Mouse (Mus musculus) midbrain, embryonic 15.5 days (tissue): ENCODE measurements around the gene Brat1. TPM values are rescaled to one million over a fixed set of nuclear protein-coding genes. Genes with fewer than 3 reads are reported as not detected.

Experiments used
- ATAC-seq: fragments of 200-750 bp; cut with Nextera tagmentation; replicated peaks from 2 replicates; pipeline ENCODE4 v1.8.0; 2017; ENCODE audit warnings: moderate TSS enrichment
- H3K27ac ChIP-seq: fragments of 300-500 bp; sonication (generic); 2 replicates; pipeline ENCODE4 v1.5.1; 2015; ENCODE audit warnings: mild to moderate bottlenecking, inconsistent platforms
- H3K27me3 ChIP-seq: fragments of 300-500 bp; sonication (generic); replicated peaks from 2 replicates; pipeline ENCODE4 v1.6.1; 2015; ENCODE audit warnings: inconsistent platforms
- H3K36me3 ChIP-seq: fragments of 300-500 bp; sonication (generic); replicated peaks from 2 replicates; pipeline ENCODE4 v1.6.1; 2015; ENCODE audit warnings: inconsistent platforms
- H3K4me1 ChIP-seq: fragments of 300-500 bp; sonication (generic); 2 replicates; pipeline ENCODE4 v1.6.1; 2015; ENCODE audit warnings: inconsistent platforms
- H3K4me2 ChIP-seq: fragments of 300-500 bp; sonication (generic); 2 replicates; pipeline ENCODE4 v1.6.1; 2015; ENCODE audit warnings: inconsistent platforms, mild to moderate bottlenecking, moderate library complexity
- H3K4me3 ChIP-seq: fragments of 300-500 bp; sonication (generic); 2 replicates; pipeline ENCODE4 v1.5.1; 2015; ENCODE audit warnings: mild to moderate bottlenecking, inconsistent platforms
- H3K9ac ChIP-seq: fragments of 300-500 bp; sonication (generic); 2 replicates; pipeline ENCODE4 v1.6.1; 2015; ENCODE audit warnings: mild to moderate bottlenecking, inconsistent platforms
- H3K9me3 ChIP-seq: fragments of 300-500 bp; sonication (generic); 2 replicates; pipeline ENCODE4 v1.6.1; 2016; ENCODE audit warnings: inconsistent platforms
- WGBS: fragments of 180-500 bp; shearing (Covaris S2); methylation state at CpG from one replicate; pipeline ENCODE4 v1.1.7; 2015; ENCODE audit warnings: mixed read lengths; 5-methylcytosine and 5-hydroxymethylcytosine counted together
- polyA plus RNA-seq: library from polyadenylated mRNA; unstranded; fragments of >200 nt; fragmentation: Nextera tagmentation; extraction: Ambion mirVana; gene quantifications from 2 replicates; pipeline ENCODE4 v1.2.1, GENCODE M21; 2015

The Brat1 gene
- polyA plus RNA-seq, 1 experiment from 2014 or later = 25.9 TPM

DNA sequence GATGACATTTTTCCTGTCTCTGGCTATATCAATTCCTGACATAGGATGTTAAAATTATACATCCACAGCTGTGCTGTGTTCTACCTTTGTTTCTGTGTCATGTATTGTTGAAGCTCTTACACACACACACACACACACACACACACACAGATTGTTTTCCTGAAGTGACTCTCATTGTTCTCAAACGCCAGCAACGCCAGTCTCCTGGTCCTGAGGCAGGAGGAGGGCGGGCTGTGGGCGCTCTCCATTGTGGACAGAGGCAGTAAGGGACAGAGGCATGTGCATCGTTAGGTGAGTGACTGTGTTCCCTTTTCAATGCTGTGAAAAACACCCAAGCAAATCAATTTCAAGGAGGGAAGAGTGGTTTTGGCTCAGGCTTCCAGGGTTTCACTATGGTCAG is 48.4 kb downstream of the Brat1 start:
- H3K9me3 ChIP-seq = no peaks in the 10 kb centered on the region
- H3K4me3 ChIP-seq = no peak overlapping the region
- H3K4me2 ChIP-seq = no peak overlapping the region
- no peak overlapping the region for H3K27ac ChIP-seq
- H3K36me3 ChIP-seq = no peaks in the 10 kb centered on the region
- peaks cover 9% of the 10 kb centered on the region for H3K4me1 ChIP-seq
- H3K9ac ChIP-seq = no peak overlapping the region
- H3K27me3 ChIP-seq = no peaks in the 10 kb centered on the region
- ATAC-seq = no peak
- WGBS = 55% methylated on average over 5 of the region's 5 CpGs

DNA sequence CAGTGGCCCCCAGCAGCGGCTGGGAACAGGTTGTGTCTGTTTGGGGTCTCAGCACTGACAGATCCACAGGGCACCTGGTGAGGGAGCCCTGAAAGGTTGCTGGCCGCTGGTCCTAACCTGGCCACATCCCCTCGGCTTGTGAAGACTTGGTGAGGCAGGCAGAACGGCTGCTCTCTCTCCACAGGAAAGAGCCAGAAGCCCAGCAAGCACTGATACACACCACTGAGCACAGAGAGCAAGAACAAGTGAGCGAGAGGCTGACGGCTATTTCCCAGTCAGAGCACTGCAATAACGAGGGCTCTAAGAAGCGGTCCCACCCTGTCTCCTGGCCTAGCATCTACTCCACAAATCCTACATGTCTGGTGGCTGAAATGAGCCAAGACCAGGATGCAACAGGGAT is 54.1 kb downstream of the Brat1 start:
- Histone ChIP-seq H3K27ac (no peak overlapping the region), H3K9ac (no peak overlapping the region), H3K9me3 (no peaks in the 10 kb centered on the region), H3K4me2 (no peak overlapping the region), H3K36me3 (peaks cover 24% of the 10 kb centered on the region), H3K27me3 (no peaks in the 10 kb centered on the region), H3K4me3 (no peak overlapping the region), H3K4me1 (no peaks in the 10 kb centered on the region)
- WGBS = 67% methylated on average over 8 of the region's 8 CpGs
- ATAC-seq = no peak

DNA sequence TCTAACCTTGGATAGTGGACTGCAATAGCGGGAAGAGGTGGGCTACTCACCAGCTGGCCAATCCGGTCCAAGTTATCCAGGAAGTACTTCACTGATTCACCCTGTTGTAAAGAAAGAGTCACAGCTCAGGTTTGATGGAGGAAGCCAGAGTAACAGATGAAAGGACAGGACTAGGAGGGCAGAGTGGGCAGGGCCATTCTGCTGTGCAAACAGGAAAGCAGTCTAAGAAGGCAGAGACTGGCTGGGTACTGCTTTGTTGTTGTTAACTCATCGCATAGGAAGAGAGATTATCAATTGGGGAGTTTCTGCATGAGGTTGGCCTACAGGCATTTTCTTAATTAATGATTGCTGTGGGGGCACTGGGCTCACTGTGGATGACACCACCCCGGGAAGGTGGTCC is 57.7 kb downstream of the Brat1 start:
- no peaks in the 10 kb centered on the region for H3K27me3 ChIP-seq
- no peak overlapping the region for H3K27ac ChIP-seq
- H3K4me1 ChIP-seq = peaks cover 1% of the 10 kb centered on the region
- H3K9ac ChIP-seq = no peak overlapping the region
- H3K4me2 ChIP-seq = no peak overlapping the region
- no peaks in the 10 kb centered on the region for H3K9me3 ChIP-seq
- H3K4me3 ChIP-seq = no peak overlapping the region
- peaks cover 24% of the 10 kb centered on the region for H3K36me3 ChIP-seq
- 87% methylated on average over 4 of the region's 4 CpGs for WGBS
- no peak for ATAC-seq

DNA sequence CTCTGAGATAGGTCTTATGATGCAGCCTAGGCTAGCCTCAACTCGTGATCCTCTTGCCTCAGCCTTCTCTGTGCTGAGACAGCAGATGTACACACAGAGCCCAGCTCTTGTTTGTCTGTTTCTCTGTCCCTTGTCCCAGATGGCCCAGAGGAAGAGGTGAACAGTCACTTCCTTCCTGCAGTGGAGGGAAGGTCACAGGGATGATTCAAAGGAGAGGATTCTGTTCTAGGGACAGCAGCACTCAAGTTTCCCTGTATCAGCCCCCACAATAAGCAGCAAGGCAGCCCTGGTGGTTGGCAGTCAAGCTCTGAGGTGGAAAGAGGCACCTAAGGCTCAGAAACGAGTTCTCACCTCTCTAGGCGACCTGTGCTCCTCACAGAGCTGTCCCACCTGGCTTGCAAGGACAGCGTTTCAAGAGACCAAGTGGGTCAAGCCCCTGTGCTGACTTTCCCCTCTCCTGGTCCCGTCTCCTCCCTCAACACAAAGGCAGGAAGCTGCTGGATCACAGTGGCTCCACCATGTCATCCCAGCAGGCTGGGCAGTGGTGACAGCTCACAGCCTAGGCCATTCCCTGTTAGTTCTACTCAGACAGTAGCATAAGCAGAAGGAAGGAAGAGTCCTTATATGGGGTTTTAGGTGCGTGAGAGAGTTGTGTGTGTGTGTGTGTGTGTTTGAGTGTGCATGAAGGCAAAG is 60.3 kb downstream of the Brat1 start:
- WGBS = 85% methylated on average over 6 of the region's 6 CpGs
- no peak for ATAC-seq
- Histone ChIP-seq H3K9ac (no peak overlapping the region), H3K4me3 (no peak overlapping the region), H3K27ac (0 out of 2 replicates have a peak overlapping the region, but pooled peaks have one; percentile 25), H3K27me3 (no peaks in the 10 kb centered on the region), H3K4me2 (no peak overlapping the region), H3K4me1 (peaks cover 19% of the 10 kb centered on the region), H3K36me3 (peaks cover 10% of the 10 kb centered on the region), H3K9me3 (no peaks in the 10 kb centered on the region)

DNA sequence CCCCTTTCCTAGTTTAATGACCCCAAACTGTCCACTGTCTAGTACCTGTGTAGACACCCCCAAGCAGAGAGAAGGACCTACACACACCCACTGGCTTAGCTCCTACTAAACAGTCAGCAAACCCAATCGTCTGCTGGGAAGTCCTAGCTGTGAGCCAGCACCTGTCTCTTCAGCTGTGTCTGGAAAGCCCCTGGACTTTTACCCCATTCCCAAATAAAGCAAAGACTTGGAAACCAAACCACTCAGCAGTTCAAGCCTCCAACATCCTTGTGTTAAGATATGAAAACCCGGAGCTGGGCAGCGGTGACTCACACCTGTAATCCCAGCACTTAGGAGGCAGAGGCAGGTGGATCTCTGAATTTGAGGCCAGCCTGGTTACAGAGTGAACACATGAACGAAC is 61.8 kb downstream of the Brat1 start:
- H3K4me1 ChIP-seq = peaks cover 22% of the 10 kb centered on the region
- H3K9me3 ChIP-seq = no peaks in the 10 kb centered on the region
- WGBS = 93% methylated on average over 4 of the region's 4 CpGs
- H3K27ac ChIP-seq = no peak overlapping the region
- H3K4me3 ChIP-seq = no peak overlapping the region
- ATAC-seq = no peak
- H3K4me2 ChIP-seq = no peak overlapping the region
- H3K27me3 ChIP-seq = no peaks in the 10 kb centered on the region
- no peak overlapping the region for H3K9ac ChIP-seq
- no peaks in the 10 kb centered on the region for H3K36me3 ChIP-seq

DNA sequence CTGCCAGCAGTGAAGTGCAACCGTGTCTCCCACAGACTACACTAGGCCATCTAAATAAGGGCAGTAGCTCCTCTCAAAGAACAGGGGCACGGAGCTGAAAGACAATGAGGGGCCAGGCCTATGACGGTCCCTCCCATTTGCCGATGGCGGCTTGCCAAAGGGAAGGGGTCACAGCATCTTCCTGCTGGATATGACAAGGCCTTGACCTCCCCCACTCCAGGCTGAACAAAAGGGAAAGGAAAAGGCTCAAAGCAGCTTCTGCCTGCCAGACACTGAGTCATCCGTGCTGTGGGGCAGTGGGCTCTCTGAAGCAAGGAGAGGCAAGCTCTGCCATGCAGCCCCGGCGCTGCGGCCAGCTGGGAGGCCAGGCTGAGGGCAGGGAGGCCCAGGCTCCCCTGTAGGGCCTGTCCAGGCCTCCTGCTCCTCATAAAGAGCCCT is 62.9 kb downstream of the Brat1 start:
- Histone ChIP-seq H3K27ac (peak overlapping the region; percentile 86), H3K4me1 (peaks cover 26% of the 10 kb centered on the region), H3K27me3 (no peaks in the 10 kb centered on the region), H3K36me3 (no peaks in the 10 kb centered on the region), H3K4me3 (no peak overlapping the region), H3K4me2 (no peak overlapping the region), H3K9me3 (no peaks in the 10 kb centered on the region), H3K9ac (peak overlapping the region; percentile 24; the same call in 1 of the 2 replicates)
- ATAC-seq = peak; percentile 31; the same call in 1 of the 2 replicates
- 3% methylated on average over 9 of the region's 9 CpGs for WGBS

DNA sequence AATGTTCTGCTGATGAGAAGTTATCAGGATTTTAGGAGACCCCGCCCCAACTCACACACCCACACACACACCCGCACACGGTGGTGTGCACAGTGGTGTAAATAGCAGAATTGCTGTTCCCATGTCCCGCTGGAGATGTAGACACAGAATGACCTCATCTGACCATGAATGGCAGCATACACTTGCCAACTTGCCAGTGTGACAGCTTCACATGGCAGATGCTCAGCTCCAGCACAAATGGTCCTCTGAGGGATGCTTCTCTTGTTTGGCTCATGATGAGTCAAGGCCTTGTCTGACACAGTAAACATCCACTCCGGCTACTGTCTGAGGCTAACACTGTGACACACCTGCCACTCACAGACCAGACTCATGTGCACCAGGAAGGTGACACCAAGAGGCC is 63.5 kb downstream of the Brat1 start:
- Histone ChIP-seq H3K4me3 (no peak overlapping the region), H3K9me3 (no peaks in the 10 kb centered on the region), H3K4me2 (no peak overlapping the region), H3K27ac (peak overlapping the region; percentile 86), H3K36me3 (no peaks in the 10 kb centered on the region), H3K4me1 (peaks cover 26% of the 10 kb centered on the region), H3K27me3 (no peaks in the 10 kb centered on the region), H3K9ac (no peak overlapping the region)
- no peak; the same call in 1 of the 2 replicates for ATAC-seq
- WGBS = 73% methylated on average over 5 of the region's 5 CpGs

Other genes with a start within 250 kb of the Brat1 start
- 24.7 and 25.1 TPM in 2 replicates for gene Chst12, start 199.5 kb upstream of the Brat1 start, polyA plus RNA-seq
- 0.41 TPM in 1 of 2 replicates, not detected in the other for gene Grifin, start 139.9 kb upstream of the Brat1 start, polyA plus RNA-seq
- gene Lfng, start 97.7 kb upstream of the Brat1 start, polyA plus RNA-seq = 20.4 and 21.8 TPM in 2 replicates
- gene Ttyh3, start 56.0 kb upstream of the Brat1 start, polyA plus RNA-seq = 80.3 and 84.2 TPM in 2 replicates
- 27.4 and 32.2 TPM in 2 replicates for gene Iqce, start 2.6 kb upstream of the Brat1 start, polyA plus RNA-seq
- 5.0 and 5.2 TPM in 2 replicates for gene Amz1, start 19.1 kb downstream of the Brat1 start, polyA plus RNA-seq
- gene Gna12, start 125.4 kb downstream of the Brat1 start, polyA plus RNA-seq = 49.8 and 63.1 TPM in 2 replicates